Mouse (Mus musculus) forebrain, embryonic 12.5 days (tissue): ENCODE results near the gene Ackr4. TPM values are rescaled to one million over a fixed set of nuclear protein-coding genes. Genes with fewer than 3 reads are reported as not detected.

Experiments
- ATAC-seq: fragments of 200-750 bp; cut with Nextera tagmentation; 2 replicates; pipeline ENCODE4 v1.8.0; 2017; ENCODE audit warnings: moderate TSS enrichment; ENCODE audit not compliant: low FRiP score
- H3K27ac ChIP-seq: fragments of 300-500 bp; sonication (generic); 2 replicates; pipeline ENCODE4 v1.5.1; 2016; ENCODE audit warnings: mild to moderate bottlenecking
- H3K27me3 ChIP-seq: fragments of 300-500 bp; sonication (generic); 2 replicates; pipeline ENCODE4 v1.6.1; 2016; ENCODE audit warnings: mild to moderate bottlenecking
- H3K36me3 ChIP-seq: fragments of 300-500 bp; sonication (generic); replicated peaks from 2 replicates; pipeline ENCODE4 v1.6.1; 2016; ENCODE audit warnings: mild to moderate bottlenecking
- H3K4me1 ChIP-seq: fragments of 300-500 bp; sonication (generic); 2 replicates; pipeline ENCODE4 v1.6.1; 2016
- H3K4me2 ChIP-seq: fragments of 300-500 bp; sonication (generic); 2 replicates; pipeline ENCODE4 v1.6.1; 2016; ENCODE audit warnings: mild to moderate bottlenecking, moderate library complexity
- H3K4me3 ChIP-seq: fragments of 300-500 bp; sonication (generic); replicated peaks from 2 replicates; pipeline ENCODE4 v1.5.1; 2016; ENCODE audit warnings: mild to moderate bottlenecking
- H3K9ac ChIP-seq: fragments of 300-500 bp; sonication (generic); 2 replicates; pipeline ENCODE4 v1.6.1; 2016; ENCODE audit warnings: mild to moderate bottlenecking
- H3K9me3 ChIP-seq: fragments of 300-500 bp; sonication (generic); 2 replicates; pipeline ENCODE4 v1.6.1; 2016
- WGBS: fragments of 180-500 bp; shearing (Covaris S2); methylation state at CpG from one replicate; pipeline ENCODE4 v1.1.7; 2016; 5-methylcytosine and 5-hydroxymethylcytosine counted together
- polyA plus RNA-seq: library from polyadenylated mRNA; unstranded; fragments of >200 nt; fragmentation: Nextera tagmentation; extraction: Ambion mirVana; gene quantifications from 2 replicates; pipeline ENCODE4 v1.2.1, GENCODE M21; 2016

The Ackr4 gene
- polyA plus RNA-seq, 1 experiment from 2014 or later, result 0.63 TPM

- no peaks in the 10 kb centered on the region for H3K36me3 ChIP-seq
- no peaks in the 10 kb centered on the region for H3K27me3 ChIP-seq
- no peaks in the 10 kb centered on the region for H3K9me3 ChIP-seq
- H3K9ac ChIP-seq, result no peak overlapping the region
- H3K4me1 ChIP-seq, result no peaks in the 10 kb centered on the region
- no peak for ATAC-seq
- 81% methylated on average over 8 of the region's 8 CpGs for WGBS
- no peak overlapping the region for H3K27ac ChIP-seq
- H3K4me3 ChIP-seq, result no peak overlapping the region
- no peak overlapping the region for H3K4me2 ChIP-seq
Measured at GRCm38 (mm10) chr9:104144314-104144996, 17.7 kb upstream of the Ackr4 start.

GRCm38 (mm10) chr9:104142805-104143204 lies 16.1 kb upstream of the Ackr4 start:
- Histone ChIP-seq H3K9ac (no peak overlapping the region), H3K4me2 (no peak overlapping the region), H3K27ac (no peak overlapping the region), H3K4me3 (no peak overlapping the region), H3K9me3 (no peaks in the 10 kb centered on the region), H3K36me3 (no peaks in the 10 kb centered on the region), H3K4me1 (no peaks in the 10 kb centered on the region), H3K27me3 (no peaks in the 10 kb centered on the region)
- no peak for ATAC-seq
- 87% methylated on average over 14 of the region's 14 CpGs for WGBS

DNA sequence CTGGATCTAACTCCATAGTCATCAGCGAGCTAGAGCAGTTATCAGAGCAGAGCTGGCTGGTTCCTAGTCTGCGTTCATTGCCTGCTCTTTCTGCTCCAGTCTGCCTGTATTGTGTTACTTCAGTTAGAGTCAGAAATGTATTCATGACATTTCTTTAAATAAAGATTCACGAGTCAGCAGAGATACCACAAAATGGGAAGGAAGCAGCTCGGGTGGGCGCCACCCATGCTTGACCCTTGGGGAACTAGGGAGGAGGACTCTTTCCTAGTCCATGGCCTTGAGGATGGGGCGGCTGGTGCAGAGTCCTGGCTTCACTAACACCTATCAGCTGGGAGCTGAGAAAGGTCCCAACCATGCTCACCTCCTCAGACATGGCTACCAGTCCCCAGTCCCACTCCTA lies 13.6 kb upstream of the Ackr4 start:
- H3K4me3 ChIP-seq, result no peak overlapping the region
- no peak for ATAC-seq
- H3K4me1 ChIP-seq, result no peaks in the 10 kb centered on the region
- no peaks in the 10 kb centered on the region for H3K36me3 ChIP-seq
- no peak overlapping the region for H3K4me2 ChIP-seq
- no peaks in the 10 kb centered on the region for H3K27me3 ChIP-seq
- no peaks in the 10 kb centered on the region for H3K9me3 ChIP-seq
- 92% methylated on average over 6 of the region's 6 CpGs for WGBS
- no peak overlapping the region for H3K9ac ChIP-seq
- no peak overlapping the region for H3K27ac ChIP-seq

DNA sequence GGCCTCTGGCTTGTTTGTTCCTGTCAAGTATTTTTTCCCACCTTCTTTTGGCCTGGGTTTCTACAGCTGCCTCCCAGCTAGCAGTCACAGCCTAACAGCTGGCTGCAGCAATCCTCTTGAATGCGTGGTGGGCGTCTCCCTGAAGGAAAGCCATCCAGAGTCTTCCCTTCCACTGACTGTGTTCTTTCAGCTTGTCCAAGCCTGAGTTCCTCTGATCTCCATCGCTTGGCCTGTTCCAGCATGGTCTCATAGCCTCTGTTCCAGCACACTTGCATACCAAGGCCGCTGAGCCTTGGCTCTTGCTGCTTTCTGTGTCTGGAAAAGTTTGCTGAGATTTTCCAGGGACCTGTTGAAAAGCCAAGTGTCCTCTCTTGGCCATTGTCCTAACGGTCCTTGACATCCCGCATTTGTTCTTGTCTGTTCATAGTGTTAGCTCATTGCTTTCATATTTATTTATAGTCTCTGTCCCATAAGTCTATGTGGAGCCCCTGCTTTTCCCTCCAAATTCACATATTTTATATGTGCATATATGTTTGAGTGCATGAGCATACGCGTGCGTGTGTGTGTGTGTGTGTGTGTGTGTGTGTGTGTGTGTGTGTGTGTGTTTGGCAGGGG lies 3.5 kb upstream of the Ackr4 start:
- Histone ChIP-seq H3K36me3 (no peaks in the 10 kb centered on the region), H3K4me2 (no peak overlapping the region), H3K9ac (no peak overlapping the region), H3K4me3 (no peak overlapping the region), H3K27ac (no peak overlapping the region), H3K27me3 (no peaks in the 10 kb centered on the region), H3K9me3 (no peaks in the 10 kb centered on the region), H3K4me1 (peaks cover 9% of the 10 kb centered on the region)
- WGBS, result 90% methylated on average over 9 of the region's 9 CpGs
- ATAC-seq, result no peak

DNA sequence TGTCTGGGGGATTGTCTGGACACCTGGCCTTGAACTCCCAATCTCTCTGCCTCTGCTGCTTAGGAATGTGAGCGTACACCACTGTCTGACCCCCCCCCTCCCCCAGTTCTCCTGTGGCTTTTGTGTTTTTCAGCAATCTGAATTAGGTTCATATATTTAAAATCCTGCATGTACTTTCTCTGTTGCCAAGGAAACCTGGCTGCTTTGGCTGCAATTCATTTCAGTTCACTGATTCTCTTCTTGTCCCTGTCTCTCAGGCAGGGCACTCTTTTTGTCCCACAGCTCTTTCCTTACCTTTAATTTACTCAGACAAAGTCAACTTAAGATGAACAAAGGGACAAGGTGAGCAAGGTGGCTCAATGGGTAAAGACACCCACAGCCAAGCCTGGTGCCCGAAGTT lies 1.4 kb upstream of the Ackr4 start:
- H3K4me1 ChIP-seq, result peaks cover 24% of the 10 kb centered on the region
- H3K4me2 ChIP-seq, result no peak overlapping the region
- no peaks in the 10 kb centered on the region for H3K36me3 ChIP-seq
- no peaks in the 10 kb centered on the region for H3K27me3 ChIP-seq
- H3K9ac ChIP-seq, result no peak overlapping the region
- H3K4me3 ChIP-seq, result no peak overlapping the region
- ATAC-seq, result peak; percentile 14; the same call in 1 of the 2 replicates
- 34% methylated on average over 2 of the region's 2 CpGs for WGBS
- H3K27ac ChIP-seq, result no peak overlapping the region
- no peaks in the 10 kb centered on the region for H3K9me3 ChIP-seq

DNA sequence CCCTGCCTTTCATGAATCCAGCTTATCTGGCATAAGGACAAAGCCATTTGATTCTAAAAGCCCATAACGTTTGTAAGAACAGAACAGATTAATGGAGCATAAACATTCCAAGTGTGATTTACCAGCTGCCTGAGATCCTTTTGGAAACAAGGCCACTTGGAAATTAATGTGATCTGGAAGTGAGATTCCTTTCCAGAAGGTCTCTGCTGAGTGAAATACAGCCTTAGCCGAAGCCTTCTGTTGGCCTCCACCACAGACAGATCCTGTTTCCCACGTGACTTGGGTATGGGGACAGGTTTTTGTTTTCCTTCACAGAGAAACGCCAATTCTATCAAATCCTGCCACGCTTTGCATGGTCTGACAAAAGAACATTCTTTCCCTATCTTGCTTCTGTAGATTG lies 3.1 kb downstream of the Ackr4 start:
- Histone ChIP-seq H3K4me3 (no peak overlapping the region), H3K9me3 (no peaks in the 10 kb centered on the region), H3K27me3 (no peaks in the 10 kb centered on the region), H3K9ac (no peak overlapping the region), H3K4me2 (no peak overlapping the region), H3K27ac (no peak overlapping the region), H3K36me3 (no peaks in the 10 kb centered on the region), H3K4me1 (peaks cover 24% of the 10 kb centered on the region)
- 44% methylated on average over 5 of the region's 5 CpGs for WGBS
- no peak for ATAC-seq

GRCm38 (mm10) chr9:104123101-104123500 lies 3.6 kb downstream of the Ackr4 start:
- Histone ChIP-seq H3K27ac (no peak overlapping the region), H3K9me3 (no peaks in the 10 kb centered on the region), H3K4me3 (no peak overlapping the region), H3K9ac (no peak overlapping the region), H3K36me3 (no peaks in the 10 kb centered on the region), H3K27me3 (no peaks in the 10 kb centered on the region), H3K4me1 (peaks cover 20% of the 10 kb centered on the region), H3K4me2 (no peak overlapping the region)
- ATAC-seq, result no peak
- WGBS, result 82% methylated on average over 5 of the region's 5 CpGs

- whole genome bisulfite sequencing, result 90% methylated on average over 5 of the region's 5 CpGs
- Histone ChIP-seq H3K27me3 (no peaks in the 10 kb centered on the region), H3K36me3 (no peaks in the 10 kb centered on the region), H3K27ac (no peak overlapping the region), H3K4me2 (no peak overlapping the region), H3K9me3 (no peaks in the 10 kb centered on the region), H3K4me3 (no peak overlapping the region), H3K4me1 (no peaks in the 10 kb centered on the region), H3K9ac (no peak overlapping the region)
- no peak for ATAC-seq
Measured at GRCm38 (mm10) chr9:104109151-104109550, 17.6 kb downstream of the Ackr4 start.

DNA sequence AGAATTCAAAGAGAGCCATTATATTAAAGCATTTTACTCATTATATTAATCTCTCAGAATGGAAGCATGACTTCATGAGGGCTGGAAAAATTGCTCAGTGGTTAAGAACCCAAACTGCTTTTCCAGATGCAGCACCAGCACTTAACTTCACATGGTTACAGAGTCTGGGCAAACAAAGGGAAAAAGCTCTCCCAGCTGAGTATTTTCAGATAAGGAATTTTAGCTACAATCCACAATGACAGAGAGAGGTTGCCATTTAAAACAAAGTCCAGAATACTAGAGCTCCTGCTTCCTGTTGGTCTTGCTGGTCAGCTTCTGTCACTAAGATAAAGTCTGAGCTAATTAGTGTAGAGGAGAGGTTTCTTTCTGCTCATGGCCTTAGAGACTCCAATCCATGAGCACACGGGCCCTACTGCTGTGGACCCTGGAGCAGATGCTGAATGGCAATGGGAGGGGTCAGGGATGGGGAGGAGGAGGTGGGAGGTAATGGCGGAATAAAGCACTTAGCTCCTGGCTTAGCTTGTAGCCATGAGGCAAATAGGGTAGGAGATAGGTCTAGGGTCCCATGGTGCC lies 18.1 kb downstream of the Ackr4 start:
- no peaks in the 10 kb centered on the region for H3K4me1 ChIP-seq
- no peak overlapping the region for H3K27ac ChIP-seq
- H3K27me3 ChIP-seq, result no peaks in the 10 kb centered on the region
- H3K36me3 ChIP-seq, result no peaks in the 10 kb centered on the region
- ATAC-seq, result no peak
- no peak overlapping the region for H3K9ac ChIP-seq
- 62% methylated on average over 2 of the region's 2 CpGs for WGBS
- no peak overlapping the region for H3K4me2 ChIP-seq
- H3K9me3 ChIP-seq, result no peaks in the 10 kb centered on the region
- H3K4me3 ChIP-seq, result no peak overlapping the region

GRCm38 (mm10) chr9:104107482-104107881 lies 19.3 kb downstream of the Ackr4 start:
- H3K4me2 ChIP-seq, result no peak overlapping the region
- WGBS, result 82% methylated on average over 6 of the region's 6 CpGs
- no peak overlapping the region for H3K27ac ChIP-seq
- H3K27me3 ChIP-seq, result no peaks in the 10 kb centered on the region
- no peaks in the 10 kb centered on the region for H3K36me3 ChIP-seq
- H3K9ac ChIP-seq, result no peak overlapping the region
- no peak overlapping the region for H3K4me3 ChIP-seq
- H3K4me1 ChIP-seq, result no peaks in the 10 kb centered on the region; the same call in 1 of the 2 replicates
- no peak for ATAC-seq
- H3K9me3 ChIP-seq, result no peaks in the 10 kb centered on the region

DNA sequence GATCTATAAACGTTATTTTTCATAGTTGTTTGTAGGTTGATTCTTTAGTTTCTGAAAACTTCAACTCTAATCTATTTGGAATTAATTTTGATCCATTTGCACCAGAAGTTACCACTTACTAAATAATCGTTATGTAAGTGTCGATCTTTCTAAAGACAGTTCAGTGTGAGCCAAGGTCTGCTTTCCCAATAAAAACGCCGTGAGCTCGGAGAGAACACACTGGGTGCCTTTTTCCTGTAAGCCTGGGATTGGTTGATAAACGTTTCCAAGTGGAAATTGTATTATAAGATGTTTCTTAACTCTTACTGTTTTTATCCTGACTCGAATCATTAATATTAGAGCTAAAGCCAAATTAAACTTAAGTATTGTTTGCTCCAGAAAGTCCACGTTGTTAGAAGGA lies 19.8 kb downstream of the Ackr4 start:
- no peaks in the 10 kb centered on the region for H3K9me3 ChIP-seq
- no peaks in the 10 kb centered on the region for H3K27me3 ChIP-seq
- WGBS, result 81% methylated on average over 9 of the region's 9 CpGs
- no peak for ATAC-seq
- no peak overlapping the region for H3K27ac ChIP-seq
- H3K4me2 ChIP-seq, result no peak overlapping the region
- no peaks in the 10 kb centered on the region for H3K36me3 ChIP-seq
- H3K4me3 ChIP-seq, result no peak overlapping the region
- no peak overlapping the region for H3K9ac ChIP-seq
- no peaks in the 10 kb centered on the region; the same call in 1 of the 2 replicates for H3K4me1 ChIP-seq

DNA sequence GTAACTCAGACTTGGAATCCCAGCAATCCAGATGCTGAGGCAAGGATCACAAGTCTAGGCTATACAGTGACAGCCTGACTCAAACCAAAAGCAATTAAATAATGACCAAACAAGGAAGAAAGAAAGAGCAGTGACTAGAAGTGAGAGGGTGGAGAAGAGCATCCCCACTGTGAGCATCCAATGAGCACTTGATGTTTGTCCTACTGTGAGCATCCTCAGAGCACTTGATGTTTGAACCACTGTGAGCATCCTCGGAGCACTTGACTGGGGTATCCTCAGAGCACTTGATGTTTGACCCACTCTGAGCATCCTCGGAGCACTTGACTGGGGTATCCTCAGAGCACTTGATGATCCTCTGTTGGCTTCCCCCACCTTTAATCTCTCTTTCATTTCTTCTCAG lies 21.7 kb downstream of the Ackr4 start:
- Histone ChIP-seq H3K4me1 (no peaks in the 10 kb centered on the region; the same call in 1 of the 2 replicates), H3K9me3 (no peaks in the 10 kb centered on the region), H3K36me3 (no peaks in the 10 kb centered on the region), H3K27ac (no peak overlapping the region), H3K9ac (no peak overlapping the region), H3K4me3 (no peak overlapping the region), H3K27me3 (no peaks in the 10 kb centered on the region), H3K4me2 (no peak overlapping the region)
- ATAC-seq, result no peak
- WGBS, result 89% methylated on average over 2 of the region's 2 CpGs

- no peak for ATAC-seq
- Histone ChIP-seq H3K4me1 (no peaks in the 10 kb centered on the region; the same call in 1 of the 2 replicates), H3K36me3 (no peaks in the 10 kb centered on the region), H3K27me3 (no peaks in the 10 kb centered on the region), H3K9ac (no peak overlapping the region), H3K4me3 (no peak overlapping the region), H3K9me3 (no peaks in the 10 kb centered on the region), H3K4me2 (no peak overlapping the region), H3K27ac (no peak overlapping the region)
- 28% methylated on average over 2 of the region's 2 CpGs for WGBS
Measured at GRCm38 (mm10) chr9:104102901-104103300, 23.8 kb downstream of the Ackr4 start.
